Mouse (Mus musculus) brain, embryonic 14.5 days (tissue): ENCODE results near the gene Prdm16. TPM values are rescaled to one million over a fixed set of nuclear protein-coding genes. Genes with fewer than 3 reads are reported as not detected.

Source experiments
- DNase-seq: peaks from one replicate; pipeline ENCODE4 v3.0.0-alpha.2; 2011; ENCODE audit warnings: low read depth
- CTCF ChIP-seq: fragments of 200-500 bp; IDR thresholded peaks from 2 replicates; pipeline ENCODE4 v1.5.1; 2012; ENCODE audit warnings: inconsistent platforms, mild to moderate bottlenecking, moderate library complexity, borderline replicate concordance; ENCODE audit not compliant: insufficient read depth, insufficient read length; ENCODE audit errors: extremely low read depth
- POLR2A ChIP-seq: fragments of 200-500 bp; IDR thresholded peaks from 2 replicates; pipeline ENCODE4 v1.6.1; 2012; ENCODE audit warnings: mild to moderate bottlenecking, inconsistent platforms, borderline replicate concordance; ENCODE audit not compliant: poor library complexity, insufficient read depth, insufficient read length, severe bottlenecking; ENCODE audit errors: extremely low read depth
- polyA plus RNA-seq: library from polyadenylated mRNA; depleted of rRNA; stranded (reverse); fragments of >200 nt; gene quantifications from 2 replicates; pipeline ENCODE4 v1.2.3, GENCODE M21; 2012

The Prdm16 gene
- polyA plus RNA-seq, 1 experiment = 10.8 TPM

GRCm38 (mm10) chr4:154661256-154661655, 24.6 kb upstream of the Prdm16 start:
- TF ChIP-seq CTCF = no peak
- no peak for TF ChIP-seq POLR2A
- DNase-seq = no peak

- DNase-seq = no peak
Measured at GRCm38 (mm10) chr4:154660025-154660424, 23.4 kb upstream of the Prdm16 start.

GRCm38 (mm10) chr4:154655134-154655910, 18.6 kb upstream of the Prdm16 start:
- peak; percentile 35 for DNase-seq
- TF ChIP-seq CTCF (no peak), POLR2A (no peak)

More at GRCm38 (mm10) chr4:154660025-154660424, 23.4 kb upstream of the Prdm16 start:
- TF ChIP-seq POLR2A (no peak), CTCF (no peak)

GRCm38 (mm10) chr4:154652494-154652893, 15.8 kb upstream of the Prdm16 start:
- DNase-seq = no peak
- TF ChIP-seq POLR2A (no peak), CTCF (no peak)

- TF ChIP-seq CTCF (no peak), POLR2A (no peak)
- DNase-seq = no peak
Measured at GRCm38 (mm10) chr4:154649083-154649747, 12.5 kb upstream of the Prdm16 start.

GRCm38 (mm10) chr4:154642496-154642895, 5.8 kb upstream of the Prdm16 start:
- no peak for DNase-seq

GRCm38 (mm10) chr4:154641296-154642110, 4.8 kb upstream of the Prdm16 start:
- TF ChIP-seq POLR2A (no peak), CTCF (no peak)
- DNase-seq = peak; percentile 68

More at GRCm38 (mm10) chr4:154642496-154642895, 5.8 kb upstream of the Prdm16 start:
- no peak for TF ChIP-seq POLR2A
- no peak for TF ChIP-seq CTCF

GRCm38 (mm10) chr4:154640443-154641295, 4.0 kb upstream of the Prdm16 start:
- TF ChIP-seq POLR2A (no peak), CTCF (no peak)
- no peak for DNase-seq

- no peak for DNase-seq
- no peak for TF ChIP-seq POLR2A
- no peak for TF ChIP-seq CTCF
Measured at GRCm38 (mm10) chr4:154639591-154640442, 3.1 kb upstream of the Prdm16 start.
